Mouse (Mus musculus) heart, embryonic 16.5 days (tissue): ENCODE data around the gene Drg1. TPM values are rescaled to one million over a fixed set of nuclear protein-coding genes. Genes with fewer than 3 reads are reported as not detected.

ENCODE experiments used
- ATAC-seq: fragments of 200-750 bp; cut with Nextera tagmentation; replicated peaks from 2 replicates; pipeline ENCODE4 v1.8.0; 2017; ENCODE audit warnings: moderate number of reproducible peaks; ENCODE audit not compliant: insufficient read depth, low FRiP score; ENCODE audit errors: extremely low read depth
- H3K27ac ChIP-seq: fragments of 300-500 bp; sonication (generic); 2 replicates; pipeline ENCODE4 v1.5.1; 2014; ENCODE audit warnings: mild to moderate bottlenecking, low read length, control low read depth, moderate library complexity
- H3K27me3 ChIP-seq: fragments of 300-500 bp; sonication (generic); 2 replicates; pipeline ENCODE4 v1.6.1; 2014; ENCODE audit warnings: low read length, mixed read lengths; ENCODE audit not compliant: control insufficient read depth, insufficient read depth
- H3K36me3 ChIP-seq: fragments of 300-500 bp; sonication (generic); 2 replicates; pipeline ENCODE4 v1.6.1; 2014; ENCODE audit not compliant: control insufficient read depth, insufficient read depth
- H3K4me1 ChIP-seq: fragments of 300-500 bp; sonication (generic); 2 replicates; pipeline ENCODE4 v1.6.1; 2014; ENCODE audit warnings: low read length, mixed read lengths; ENCODE audit not compliant: control insufficient read depth, insufficient read depth
- H3K4me2 ChIP-seq: fragments of 300-500 bp; sonication (generic); 2 replicates; pipeline ENCODE4 v1.6.1; 2014; ENCODE audit warnings: low read depth, mild to moderate bottlenecking, control low read depth, low read length
- H3K4me3 ChIP-seq: fragments of 300-500 bp; sonication (generic); 2 replicates; pipeline ENCODE4 v1.5.1; 2014; ENCODE audit warnings: mild to moderate bottlenecking, control low read depth, low read length
- H3K9ac ChIP-seq: fragments of 300-500 bp; sonication (generic); 2 replicates; pipeline ENCODE4 v1.6.1; 2014; ENCODE audit warnings: low read length, control low read depth
- H3K9me3 ChIP-seq: fragments of 300-500 bp; sonication (generic); replicated peaks from 2 replicates; pipeline ENCODE4 v1.6.1; 2016; ENCODE audit warnings: low read length; ENCODE audit not compliant: control insufficient read depth
- WGBS: fragments of 180-500 bp; shearing (Covaris S2); extraction: QIAGEN DNeasy Blood & Tissue Kit; methylation state at CpG from one replicate; pipeline ENCODE4 v1.1.7; 2014; 5-methylcytosine and 5-hydroxymethylcytosine counted together
- polyA plus RNA-seq: library from polyadenylated mRNA; unstranded; fragments of >200 nt; fragmentation: Nextera tagmentation; extraction: Ambion mirVana; gene quantifications from 2 replicates; pipeline ENCODE4 v1.2.1, GENCODE M21; 2015

Gene Drg1
- polyA plus RNA-seq, 1 experiment from 2014 or later: 198 TPM

- Histone ChIP-seq H3K9me3 (no peaks in the 10 kb centered on the region), H3K4me1 (no peaks in the 10 kb centered on the region), H3K27me3 (no peaks in the 10 kb centered on the region), H3K4me3 (no peak overlapping the region), H3K4me2 (no peak overlapping the region), H3K9ac (no peak overlapping the region), H3K27ac (no peak overlapping the region), H3K36me3 (peaks cover 66% of the 10 kb centered on the region)
- no peak for ATAC-seq
- 62% methylated on average over 2 of the region's 2 CpGs for WGBS
Observed at GRCm38 (mm10) chr11:3247387-3247786, 18.8 kb downstream of the Drg1 start.

- Histone ChIP-seq H3K27me3 (no peaks in the 10 kb centered on the region), H3K9ac (no peak overlapping the region), H3K4me3 (no peak overlapping the region), H3K4me2 (no peak overlapping the region), H3K9me3 (no peaks in the 10 kb centered on the region; the same call in 1 of the 2 replicates), H3K36me3 (peaks cover 63% of the 10 kb centered on the region), H3K27ac (no peak overlapping the region), H3K4me1 (no peaks in the 10 kb centered on the region)
- 73% methylated on average over 4 of the region's 4 CpGs for WGBS
- ATAC-seq: no peak; the same call in 1 of the 2 replicates
Observed at GRCm38 (mm10) chr11:3243771-3244170, 22.4 kb downstream of the Drg1 start.

DNA sequence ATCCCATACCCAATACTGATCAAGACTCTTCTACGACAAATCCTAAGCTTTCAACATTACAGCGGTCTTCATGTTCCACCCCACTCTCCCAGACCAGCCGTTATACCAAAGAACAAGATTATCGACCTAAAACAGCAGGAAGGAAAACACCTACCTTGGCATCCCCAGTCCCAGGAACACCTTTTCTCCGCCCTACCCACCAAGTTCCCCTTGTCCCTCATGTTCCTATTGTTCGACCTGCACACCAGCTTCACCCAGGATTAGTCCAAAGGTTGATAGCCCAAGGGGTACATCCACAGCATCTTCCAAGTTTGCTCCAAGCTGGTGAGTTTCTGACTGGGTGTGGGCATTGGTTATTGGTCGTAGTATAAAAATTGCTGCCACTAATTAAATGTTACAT is 23.8 kb downstream of the Drg1 start:
- Histone ChIP-seq H3K4me2 (no peak overlapping the region), H3K27ac (no peak overlapping the region), H3K27me3 (no peaks in the 10 kb centered on the region), H3K9ac (no peak overlapping the region), H3K4me3 (no peak overlapping the region), H3K4me1 (no peaks in the 10 kb centered on the region), H3K36me3 (peaks cover 69% of the 10 kb centered on the region), H3K9me3 (no peaks in the 10 kb centered on the region; the same call in 1 of the 2 replicates)
- 90% methylated on average over 7 of the region's 7 CpGs for WGBS
- no peak for ATAC-seq

DNA sequence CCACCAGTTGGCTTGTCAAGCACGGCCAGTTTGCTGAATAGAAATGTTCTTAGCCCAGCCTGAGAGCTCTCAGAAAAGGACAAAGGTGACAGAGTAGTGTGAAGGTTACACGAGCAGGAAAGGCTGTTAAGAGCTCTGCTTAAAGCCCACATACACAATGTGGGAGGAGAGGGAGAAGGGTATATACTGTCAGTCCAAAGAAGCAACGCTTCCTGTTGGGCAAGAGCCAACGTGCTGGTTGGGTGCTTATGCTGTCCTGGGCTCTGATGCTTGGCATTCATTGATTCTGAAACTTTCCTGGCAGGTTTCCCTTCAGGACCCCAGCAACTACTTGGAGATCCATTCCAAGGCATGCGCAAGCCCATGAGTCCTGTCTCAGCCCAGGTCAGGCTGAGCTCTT is 30.9 kb downstream of the Drg1 start:
- H3K27me3 ChIP-seq: no peaks in the 10 kb centered on the region
- 79% methylated on average over 5 of the region's 5 CpGs for WGBS
- no peak overlapping the region for H3K4me3 ChIP-seq
- no peaks in the 10 kb centered on the region for H3K9me3 ChIP-seq
- H3K27ac ChIP-seq: no peak overlapping the region
- peaks cover 54% of the 10 kb centered on the region for H3K36me3 ChIP-seq
- H3K9ac ChIP-seq: no peak overlapping the region
- ATAC-seq: no peak
- no peaks in the 10 kb centered on the region for H3K4me1 ChIP-seq
- no peak overlapping the region for H3K4me2 ChIP-seq

- H3K27ac ChIP-seq: no peak overlapping the region
- H3K4me1 ChIP-seq: no peaks in the 10 kb centered on the region
- H3K36me3 ChIP-seq: peaks cover 52% of the 10 kb centered on the region
- ATAC-seq: no peak
- H3K9ac ChIP-seq: no peak overlapping the region
- no peak overlapping the region for H3K4me3 ChIP-seq
- no peaks in the 10 kb centered on the region for H3K9me3 ChIP-seq
- H3K27me3 ChIP-seq: no peaks in the 10 kb centered on the region
- 98% methylated on average over 4 of the region's 4 CpGs for WGBS
- no peak overlapping the region for H3K4me2 ChIP-seq
Observed at GRCm38 (mm10) chr11:3233704-3234103, 32.5 kb downstream of the Drg1 start.

DNA sequence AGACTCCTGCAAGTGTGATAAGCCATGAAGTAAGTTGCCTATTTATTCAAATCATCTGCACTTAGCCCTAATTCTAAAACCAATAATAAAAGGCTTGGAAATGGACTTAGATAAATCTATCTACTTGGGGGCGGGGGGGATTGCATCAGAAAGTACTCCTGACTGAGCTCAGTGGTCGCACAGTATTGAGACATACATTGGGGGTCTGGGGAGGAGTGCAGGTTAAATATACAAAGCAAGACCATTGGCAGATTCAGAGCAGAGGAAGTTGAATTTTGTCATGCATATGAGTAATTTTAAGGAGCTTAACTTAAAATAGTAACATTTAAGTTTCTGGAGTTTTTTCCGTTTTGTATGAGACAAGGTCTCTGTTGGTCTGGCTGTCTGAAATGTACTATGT is 34.0 kb downstream of the Drg1 start:
- Histone ChIP-seq H3K4me2 (no peak overlapping the region), H3K36me3 (peaks cover 48% of the 10 kb centered on the region)
- 84% methylated on average over 3 of the region's 3 CpGs for WGBS

DNA sequence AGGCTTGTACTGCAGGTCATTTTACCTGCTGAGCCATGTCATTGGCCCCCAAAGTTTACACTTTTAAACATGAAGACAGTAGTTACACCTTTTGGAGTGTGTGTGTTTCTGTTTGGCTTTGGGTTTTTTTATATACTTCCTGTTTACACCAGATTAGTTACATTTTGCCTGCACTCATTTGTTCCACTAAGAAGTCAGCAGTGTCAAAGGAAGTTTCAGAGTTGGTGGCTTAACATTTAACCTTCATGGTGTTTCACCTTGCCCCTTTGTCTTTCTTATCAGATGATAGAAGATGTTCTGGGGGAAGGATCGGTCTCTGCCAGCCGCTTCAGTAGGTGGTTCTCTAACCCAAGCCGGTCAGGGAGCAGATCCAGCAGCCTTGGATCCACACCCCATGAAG is 39.1 kb downstream of the Drg1 start:
- Histone ChIP-seq H3K4me2 (no peak overlapping the region), H3K36me3 (peaks cover 58% of the 10 kb centered on the region), H3K27me3 (no peaks in the 10 kb centered on the region), H3K9ac (no peak overlapping the region), H3K4me1 (no peaks in the 10 kb centered on the region), H3K4me3 (no peak overlapping the region), H3K9me3 (no peaks in the 10 kb centered on the region), H3K27ac (no peak overlapping the region)
- WGBS: 91% methylated on average over 3 of the region's 3 CpGs
- no peak for ATAC-seq

More for the DNA sequence above, 34.0 kb downstream of the Drg1 start:
- ATAC-seq: no peak
- Histone ChIP-seq H3K4me3 (no peak overlapping the region), H3K4me1 (no peaks in the 10 kb centered on the region), H3K9ac (no peak overlapping the region), H3K27ac (no peak overlapping the region), H3K9me3 (no peaks in the 10 kb centered on the region), H3K27me3 (no peaks in the 10 kb centered on the region)

DNA sequence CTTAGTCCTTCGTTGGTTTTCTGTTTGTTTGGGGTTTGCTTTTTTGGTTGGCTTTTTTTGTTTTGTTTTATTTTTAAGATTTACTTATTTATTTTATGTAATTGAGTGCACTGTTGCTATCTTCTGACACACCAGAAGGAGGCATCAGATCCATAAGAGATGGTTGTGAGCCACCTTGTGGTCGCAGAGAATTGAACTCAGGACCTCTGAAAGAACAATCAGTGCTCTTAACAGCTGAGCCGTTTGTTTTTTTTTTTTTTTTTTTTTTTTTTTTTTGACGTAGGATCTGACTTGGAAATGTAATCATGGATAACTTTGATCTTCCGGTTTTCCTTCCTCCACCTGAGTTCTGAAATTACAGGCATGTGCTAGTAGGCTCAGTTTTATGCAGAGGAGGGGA is 43.1 kb downstream of the Drg1 start:
- Histone ChIP-seq H3K9me3 (no peaks in the 10 kb centered on the region), H3K4me2 (no peak overlapping the region), H3K36me3 (peaks cover 51% of the 10 kb centered on the region), H3K9ac (no peak overlapping the region), H3K4me1 (no peaks in the 10 kb centered on the region), H3K27ac (no peak overlapping the region), H3K4me3 (no peak overlapping the region), H3K27me3 (no peaks in the 10 kb centered on the region)
- ATAC-seq: no peak
- WGBS: 63% methylated on average over 5 of the region's 5 CpGs

DNA sequence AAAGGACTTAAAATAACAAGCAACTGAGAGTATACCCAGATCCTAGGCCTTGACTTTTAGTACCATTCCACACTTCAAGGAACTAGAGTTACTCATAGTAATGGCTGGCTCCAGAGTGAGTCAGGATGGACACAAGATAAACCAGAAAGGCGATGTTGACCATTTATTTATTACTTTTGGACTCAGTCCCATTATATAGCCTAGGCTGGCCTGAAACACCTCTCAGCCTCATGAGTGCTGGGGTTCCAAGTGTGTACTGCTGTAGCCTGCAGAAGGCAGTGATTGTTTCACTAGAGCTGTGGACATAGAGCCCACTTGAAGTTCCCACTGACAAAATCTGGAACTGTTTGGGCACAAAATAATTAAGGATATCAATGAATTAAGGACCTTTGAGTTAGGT is 53.7 kb downstream of the Drg1 start:
- no peak overlapping the region for H3K4me3 ChIP-seq
- no peaks in the 10 kb centered on the region for H3K9me3 ChIP-seq
- no peak overlapping the region for H3K4me2 ChIP-seq
- no peaks in the 10 kb centered on the region for H3K4me1 ChIP-seq
- ATAC-seq: no peak
- WGBS: 79% methylated on average over 1 of the region's 1 CpGs
- peaks cover 37% of the 10 kb centered on the region for H3K36me3 ChIP-seq
- H3K27me3 ChIP-seq: no peaks in the 10 kb centered on the region
- no peak overlapping the region for H3K9ac ChIP-seq
- H3K27ac ChIP-seq: no peak overlapping the region

- ATAC-seq: no peak
- H3K4me1 ChIP-seq: no peaks in the 10 kb centered on the region
- H3K9ac ChIP-seq: no peak overlapping the region
- H3K4me3 ChIP-seq: no peak overlapping the region
- H3K4me2 ChIP-seq: no peak overlapping the region
- H3K27me3 ChIP-seq: no peaks in the 10 kb centered on the region
- no peaks in the 10 kb centered on the region for H3K9me3 ChIP-seq
- H3K36me3 ChIP-seq: peaks cover 20% of the 10 kb centered on the region; the same call in 1 of the 2 replicates
- H3K27ac ChIP-seq: no peak overlapping the region
- 95% methylated on average over 3 of the region's 3 CpGs for WGBS
Observed at GRCm38 (mm10) chr11:3206783-3207182, 59.4 kb downstream of the Drg1 start.
